Mouse (Mus musculus) CH12F3 (cell line): ENCODE measurements around the gene Grip1.

Source experiments
- in situ Hi-C: fragments of 300-500 bp; cut with MboI; formaldehyde crosslinking; loops from 2 replicates; pipeline ENCODE4 v1.14.3; 2020; ENCODE audit warnings: low sequenced_read_pairs

The Grip1 gene

DNA sequence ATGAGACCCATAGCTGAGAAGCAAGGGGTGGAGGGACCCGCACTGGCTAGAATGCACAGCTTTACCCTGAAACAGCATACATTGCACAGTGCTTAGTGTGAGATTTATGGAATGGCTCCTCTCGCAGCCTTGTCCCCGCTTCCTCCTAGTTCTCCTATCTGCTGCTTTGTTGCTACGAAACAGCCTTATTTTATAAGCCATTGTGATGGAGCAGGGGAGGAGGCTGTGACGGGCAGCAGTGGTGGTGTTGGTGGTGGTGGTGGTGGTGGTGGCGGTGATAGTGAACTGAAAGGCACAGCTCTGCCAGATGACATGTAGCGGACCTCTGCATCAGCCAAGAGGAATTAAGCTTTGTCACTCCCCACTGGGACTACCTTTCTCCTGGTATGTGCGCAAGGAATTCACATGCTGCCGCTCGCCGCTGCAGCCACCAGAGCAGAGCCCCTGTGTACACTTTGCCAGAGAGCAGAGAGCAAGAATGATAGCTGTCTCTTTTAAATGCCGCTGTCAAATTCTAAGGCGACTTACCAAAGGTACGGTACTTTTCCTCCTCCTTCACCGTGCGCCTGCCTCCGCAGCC lies 365.6 kb downstream of the Grip1 start:
- in situ Hi-C loops, result loop anchor here (25.0 kb wide), 1 partner anchor 293 kb away; the partner anchor contains the start of gene Helb

DNA sequence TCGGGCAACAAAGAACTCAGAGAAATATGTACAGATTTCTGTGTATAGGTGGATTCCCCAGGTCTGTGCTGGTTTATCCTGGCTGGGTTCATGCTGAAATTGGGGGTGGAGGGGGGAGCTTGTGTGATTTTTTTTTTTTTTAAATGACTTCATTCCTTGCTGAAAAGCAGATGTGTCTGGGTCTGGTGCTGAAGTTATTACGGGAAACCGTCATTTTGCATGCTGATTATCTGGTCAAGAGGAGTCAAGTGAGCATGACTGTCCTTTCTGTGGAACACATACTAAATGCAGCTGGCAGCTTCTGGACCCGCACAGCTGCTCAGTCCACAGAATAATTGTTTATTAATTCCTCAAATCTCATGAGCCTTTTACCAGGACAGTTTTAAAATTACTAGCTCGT lies 366.1 kb downstream of the Grip1 start:
- in situ Hi-C loops, result loop anchor here (25.0 kb wide), 1 partner anchor 293 kb away; the partner anchor contains the start of gene Helb

DNA sequence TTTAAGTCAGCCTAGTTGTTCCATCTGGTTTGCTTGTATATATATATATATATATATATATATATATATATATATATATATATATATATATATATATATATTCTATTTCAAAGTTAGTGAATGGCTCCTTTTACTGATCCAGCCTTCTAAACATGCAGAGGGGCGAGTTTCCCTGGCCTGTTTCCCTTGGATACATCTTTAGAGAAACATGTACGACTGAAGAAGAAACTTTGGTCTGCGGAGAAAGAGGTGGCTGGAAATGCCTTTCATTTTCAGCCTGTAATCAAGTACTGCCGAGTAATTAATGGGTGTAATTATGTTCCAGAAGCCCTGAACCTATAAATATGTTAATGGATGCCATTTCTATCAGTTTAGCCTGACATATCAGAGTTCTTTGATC lies 366.8 kb downstream of the Grip1 start:
- in situ Hi-C loops, result loop anchor here (25.0 kb wide), 1 partner anchor 292 kb away; the partner anchor contains the start of gene Helb

DNA sequence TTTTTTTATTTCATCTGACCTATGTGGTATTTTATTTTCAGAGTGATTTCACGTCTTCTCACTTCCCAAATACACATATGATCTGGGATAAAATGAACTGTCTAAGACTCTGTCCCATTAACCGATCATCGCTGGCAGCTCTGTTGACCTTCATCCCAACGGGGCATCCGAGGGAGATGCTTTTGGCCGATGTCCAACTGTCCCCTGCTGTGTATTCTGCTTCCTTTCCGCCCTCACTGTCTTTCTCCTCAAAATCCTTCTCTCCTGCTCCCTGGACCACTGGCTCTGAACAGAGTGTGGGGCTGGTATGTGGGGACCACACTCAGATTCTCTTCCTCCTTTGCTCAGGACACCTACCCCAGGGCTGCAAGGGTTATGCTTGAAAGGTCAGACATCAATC lies 370.1 kb downstream of the Grip1 start:
- in situ Hi-C loops, result loop anchor here (25.0 kb wide), 1 partner anchor 289 kb away; the partner anchor contains the start of gene Helb

GRCm38 (mm10) chr10:119824521-119824920 lies 370.9 kb downstream of the Grip1 start:
- in situ Hi-C loops, result loop anchor here (25.0 kb wide), 1 partner anchor 288 kb away; the partner anchor contains the start of gene Helb

- in situ Hi-C loops, result no loop called here
Measured at GRCm38 (mm10) chr10:119830388-119830956, 376.8 kb downstream of the Grip1 start.

GRCm38 (mm10) chr10:119831086-119831485 lies 377.5 kb downstream of the Grip1 start:
- in situ Hi-C loops, result no loop called here

GRCm38 (mm10) chr10:119833334-119833733 lies 379.7 kb downstream of the Grip1 start:
- in situ Hi-C loops, result no loop called here

DNA sequence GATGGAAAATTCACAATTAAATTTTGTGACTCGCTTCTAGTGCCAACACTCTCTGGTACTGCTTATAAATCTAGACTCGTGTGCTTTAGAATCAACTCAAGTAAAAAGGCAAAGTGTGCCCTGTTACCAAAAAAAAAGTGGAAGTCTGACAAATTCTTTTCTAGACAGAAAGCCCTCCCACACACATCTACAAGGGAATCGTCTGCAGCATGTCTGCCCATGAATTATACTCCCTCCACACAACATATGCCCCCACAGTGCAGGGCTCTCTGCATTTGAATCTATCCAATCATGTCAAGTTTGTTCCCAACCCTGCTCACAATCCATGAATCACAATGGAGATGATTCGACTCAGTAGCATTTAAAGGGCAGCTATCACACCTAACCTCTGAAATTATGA lies 380.5 kb downstream of the Grip1 start:
- in situ Hi-C loops, result no loop called here

DNA sequence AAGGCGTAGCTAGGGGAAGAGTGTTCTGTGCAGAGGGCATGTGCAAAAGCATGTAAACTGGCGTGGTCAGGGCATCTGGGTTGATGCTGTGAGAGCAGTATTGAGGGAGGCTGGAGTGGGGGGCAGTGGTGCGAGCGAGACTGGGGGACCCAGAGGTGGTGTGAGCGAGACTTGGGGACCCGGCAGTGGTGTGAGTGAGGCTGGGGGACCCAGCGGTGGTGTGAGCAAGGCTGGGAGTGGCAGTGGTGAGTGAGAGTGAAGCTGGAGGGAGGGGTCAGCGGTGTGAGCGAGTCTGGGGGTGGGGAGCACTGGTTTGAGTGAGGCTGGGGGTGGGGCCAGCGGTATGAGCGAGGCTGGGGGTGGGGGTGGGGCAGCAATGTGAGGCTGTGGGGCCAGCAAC lies 386.0 kb downstream of the Grip1 start:
- in situ Hi-C loops, result no loop called here

- in situ Hi-C loops, result no loop called here
Measured at GRCm38 (mm10) chr10:119842004-119842403, 388.4 kb downstream of the Grip1 start.

- in situ Hi-C loops, result no loop called here
Measured at GRCm38 (mm10) chr10:119845705-119846410, 392.2 kb downstream of the Grip1 start.

- in situ Hi-C loops, result no loop called here
Measured at GRCm38 (mm10) chr10:119851594-119851993, 398.0 kb downstream of the Grip1 start.

- in situ Hi-C loops, result no loop called here
Measured at GRCm38 (mm10) chr10:119852582-119853135, 399.0 kb downstream of the Grip1 start.

- in situ Hi-C loops, result no loop called here
Measured at GRCm38 (mm10) chr10:119867726-119868125, 414.1 kb downstream of the Grip1 start.

DNA sequence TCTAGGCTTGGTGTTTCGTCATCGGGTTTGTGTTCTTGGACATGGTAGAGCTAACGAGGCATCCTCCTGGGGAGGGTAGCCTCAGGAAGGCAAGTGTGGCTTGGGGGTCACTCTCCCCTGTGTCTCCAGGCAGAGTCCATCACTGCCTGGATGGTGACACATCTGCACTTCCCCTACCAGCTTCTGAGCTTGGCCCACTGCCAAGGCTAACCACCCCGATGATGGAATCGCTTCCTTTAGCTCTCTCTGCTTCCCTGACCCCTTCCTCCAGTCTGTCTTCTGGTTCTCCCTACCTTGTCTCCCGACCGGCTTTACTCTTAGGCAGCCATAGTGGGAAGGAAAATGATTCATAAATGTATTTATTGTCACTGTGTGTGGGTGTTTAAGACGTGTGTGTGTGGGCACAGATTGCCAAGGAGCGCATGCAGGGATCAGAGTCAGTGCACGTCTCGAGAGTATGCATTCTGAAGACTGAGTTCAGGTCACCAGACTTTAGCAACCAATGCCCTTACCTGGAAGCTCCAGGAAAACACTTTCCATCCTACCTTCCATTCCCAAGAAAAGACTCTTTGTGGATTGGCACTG lies 415.5 kb downstream of the Grip1 start:
- in situ Hi-C loops, result no loop called here

GRCm38 (mm10) chr10:119876721-119877120 lies 423.1 kb downstream of the Grip1 start:
- in situ Hi-C loops, result no loop called here

DNA sequence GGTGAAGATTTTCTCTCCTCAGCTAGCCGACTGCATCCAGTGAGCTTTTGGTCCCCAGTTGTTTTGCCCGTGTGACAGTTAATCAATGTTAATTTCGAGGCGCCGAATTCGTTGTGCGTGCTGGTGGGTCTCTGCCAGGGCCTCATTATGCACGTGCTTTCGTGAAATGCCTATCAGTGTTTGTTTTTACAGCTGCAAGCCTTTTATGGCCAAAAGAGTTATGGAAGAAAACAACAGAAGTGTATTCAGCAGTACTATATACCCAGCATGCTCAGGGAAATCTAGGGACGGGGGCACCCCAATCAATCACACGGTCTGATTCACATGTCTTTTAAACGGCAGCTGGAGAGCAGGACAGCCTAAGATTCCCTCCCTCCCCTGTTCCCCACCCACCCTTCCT lies 424.7 kb downstream of the Grip1 start:
- in situ Hi-C loops, result no loop called here

DNA sequence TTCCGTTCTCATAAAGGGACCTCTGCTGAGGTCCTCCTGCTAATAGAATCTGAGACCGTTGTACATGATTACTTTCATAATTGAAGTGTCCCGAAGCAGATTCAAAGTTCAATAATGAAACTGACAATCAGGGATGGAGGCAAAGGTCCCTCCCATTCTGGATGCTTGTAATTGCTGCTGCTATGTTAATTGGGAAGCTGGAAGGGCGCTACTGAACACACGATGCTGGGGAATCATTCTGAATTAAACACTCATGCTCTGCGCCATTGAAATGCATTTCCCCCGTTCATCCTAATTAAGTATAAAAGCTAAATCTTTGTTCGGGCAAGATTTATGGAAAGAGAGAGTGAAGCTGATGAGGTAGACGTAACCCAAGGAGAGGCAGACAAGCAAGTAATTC lies 431.0 kb downstream of the Grip1 start:
- in situ Hi-C loops, result no loop called here

DNA sequence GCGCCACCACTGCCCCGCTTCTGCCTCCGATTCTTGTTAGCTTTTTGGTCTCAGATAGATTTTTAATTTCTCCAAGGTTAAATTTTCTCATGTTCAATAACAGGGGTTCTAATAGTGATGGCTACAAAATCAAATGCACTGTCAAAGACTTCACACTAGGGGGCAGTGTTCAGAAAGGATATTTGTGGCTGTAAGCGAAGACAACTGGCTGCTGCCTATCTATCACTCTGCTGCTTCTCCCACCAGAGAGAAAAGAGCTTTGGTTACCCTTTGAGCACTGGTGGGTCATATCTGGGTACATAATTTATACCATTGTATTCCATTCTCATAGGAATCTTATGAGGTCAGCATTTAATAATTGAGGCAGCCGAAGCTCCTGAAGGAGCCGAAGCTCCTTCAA lies 431.9 kb downstream of the Grip1 start:
- in situ Hi-C loops, result no loop called here

DNA sequence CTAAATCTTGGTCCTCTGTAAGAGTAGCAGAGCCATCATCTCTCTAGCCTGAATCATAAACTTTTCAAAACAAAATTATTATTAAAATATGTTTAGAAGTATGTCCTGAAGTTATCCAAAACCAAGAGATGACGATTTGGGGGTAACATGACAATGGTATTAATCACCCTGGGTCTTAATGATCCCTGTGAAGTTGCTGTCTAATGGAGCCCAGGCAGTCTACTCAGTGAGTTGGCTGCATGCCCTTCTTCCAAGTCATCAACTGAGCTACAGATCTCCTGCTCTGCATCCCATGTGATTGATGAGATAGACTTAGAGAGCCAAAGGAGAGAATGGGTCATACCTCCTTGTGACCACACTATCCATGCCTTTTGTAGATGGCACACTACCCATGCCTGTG lies 433.1 kb downstream of the Grip1 start:
- in situ Hi-C loops, result no loop called here
